Mouse (Mus musculus) erythroblast, embryonic 14.5 days (primary cell): Measurements from ENCODE around the gene Pdcd1lg2.

Source experiments
- GATA1 ChIP-seq: IDR thresholded peaks from 2 replicates; pipeline ENCODE4 v1.6.1; 2012; ENCODE audit warnings: low read length, inconsistent platforms, mixed read lengths
- TAL1 ChIP-seq: IDR thresholded peaks from 3 replicates; pipeline ENCODE4 v1.6.1; 2012; ENCODE audit warnings: low read length, inconsistent platforms, mixed read lengths

GRCm38 (mm10) chr19:29498842-29499456 lies 88.2 kb downstream of the Pdcd1lg2 start:
- TF ChIP-seq GATA1 (no peak), TAL1 (no peak)
